ENCODE assay signal across 13 mouse cellular contexts in the genomic region with DNA sequence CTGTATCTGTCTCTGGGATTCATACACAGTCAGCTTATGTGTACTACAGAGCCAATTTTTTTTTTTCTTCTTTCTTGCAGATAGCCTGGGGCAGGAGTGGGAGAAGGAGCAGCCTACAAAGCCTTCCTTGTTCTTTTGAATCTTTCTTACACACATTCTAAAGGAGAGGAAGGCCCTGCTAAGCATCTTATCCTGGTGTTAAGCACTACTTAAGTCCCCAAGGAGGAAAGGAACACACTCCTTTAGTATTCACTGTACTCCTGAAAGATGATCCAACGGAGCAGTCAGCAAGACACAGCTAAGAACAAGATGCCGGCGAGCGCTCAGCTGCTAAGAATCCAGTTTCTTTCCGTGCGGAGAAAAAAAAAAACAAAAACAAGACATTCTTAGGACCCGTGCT.
DNase-seq lines count a peak whose midpoint lies in the region; ATAC-seq and TF ChIP-seq lines count a peak whose summit lies in the region.
"Had no signal": no experiment of that assay in that cellular context is flagged by ENCODE, and none has a peak within 500 bp of the region (broad histone marks: within the 10 kb centered on the region; RNA-seq: fewer than 3 reads in every experiment).

No protein-coding gene starts in this region.

- 0 out of 2 replicates have a peak overlapping the region, but pooled peaks have one; percentile 17 for H3K4me2 ChIP-seq in heart, postnatal 0 days (ENCODE audit: low read depth, low read length)
- peak overlapping the region; percentile 42 for H3K4me2 ChIP-seq in embryonic facial prominence, embryonic 13.5 days
- peak overlapping the region; percentile 3; the same call in 1 of the 2 replicates for H3K4me2 ChIP-seq in hindbrain, postnatal 0 days (ENCODE audit: low read depth, low read length)

- H3K27ac ChIP-seq in heart, postnatal 0 days (ENCODE audit: low read depth), result no peak overlapping the region
- peak overlapping the region; percentile 30 for H3K27ac ChIP-seq in embryonic facial prominence, embryonic 13.5 days
- H3K27ac ChIP-seq in hindbrain, postnatal 0 days, result no peak overlapping the region

- 64% methylated on average over 7 of the region's 7 CpGs for WGBS in heart, postnatal 0 days
- 7% methylated on average over 7 of the region's 7 CpGs for WGBS in embryonic facial prominence, embryonic 13.5 days
- 49% methylated on average over 7 of the region's 7 CpGs for WGBS in hindbrain, postnatal 0 days

- no peak overlapping the region for H3K4me3 ChIP-seq in heart, postnatal 0 days (ENCODE audit: low read depth, low read length)
- H3K4me3 ChIP-seq in embryonic facial prominence, embryonic 13.5 days, result no peak overlapping the region
- H3K4me3 ChIP-seq in hindbrain, postnatal 0 days (ENCODE audit: low read length), result no peak overlapping the region
- H3K4me3 ChIP-seq: myocyte had no signal

- intact Hi-C loops in heart, postnatal 14 days (cut with DNase I), result no loop called here

- H3K4me1 ChIP-seq in heart, postnatal 0 days (ENCODE audit: control insufficient read depth, insufficient read depth), result peaks cover 13% of the 10 kb centered on the region
- peaks cover 71% of the 10 kb centered on the region for H3K4me1 ChIP-seq in embryonic facial prominence, embryonic 13.5 days
- peaks cover 10% of the 10 kb centered on the region; the same call in 1 of the 2 replicates for H3K4me1 ChIP-seq in hindbrain, postnatal 0 days (ENCODE audit: insufficient read depth, low read length)

- ATAC-seq in heart, postnatal 0 days (ENCODE audit: insufficient read depth, low read depth), result no peak
- ATAC-seq in embryonic facial prominence, embryonic 13.5 days (ENCODE audit: insufficient number of reproducible peaks, insufficient read depth, low FRiP score, low TSS enrichment, low read depth), result no peak
- ATAC-seq in hindbrain, postnatal 0 days, result no peak
- no peak for ATAC-seq in megakaryocyte, adult 5-6 weeks (ENCODE audit: poor library complexity, severe bottlenecking)
- ATAC-seq: liver, postnatal 0 days had no signal

- no peaks in the 10 kb centered on the region for H3K27me3 ChIP-seq in heart, postnatal 0 days (ENCODE audit: control insufficient read depth, insufficient read depth, low read length)
- no peaks in the 10 kb centered on the region for H3K27me3 ChIP-seq in embryonic facial prominence, embryonic 13.5 days
- H3K27me3 ChIP-seq in hindbrain, postnatal 0 days (ENCODE audit: insufficient read depth, low read length), result no peaks in the 10 kb centered on the region
- H3K27me3 ChIP-seq: CH12.LX had no signal

- DNase-seq in heart, postnatal 0 days (ENCODE audit: low spot score), result no peak
- no peak for DNase-seq in heart, postnatal 14 days
- peak; percentile 60 for DNase-seq in embryo, embryonic 10 days (ENCODE audit: low spot score)
- DNase-seq in hindbrain, postnatal 0 days (ENCODE audit: low spot score), result no peak
- no peak for DNase-seq in spleen, postnatal 4 days (ENCODE audit: low spot score in 2 of 2)
- DNase-seq in cerebellum, postnatal 14 days, result no peak
- DNase-seq: liver, postnatal 0 days; right cerebral cortex, postnatal 4 days; thymus, postnatal 14 days had no signal

- no peak for TF ChIP-seq CTCF in heart, postnatal 0 days (IDR thresholded peaks at IDR 0.05; ENCODE audit: low read depth)
- no peak for TF ChIP-seq CTCF in hindbrain, postnatal 0 days (IDR thresholded peaks at IDR 0.05; ENCODE audit: low read depth)

- H3K9me3 ChIP-seq in heart, postnatal 0 days (replicated peaks; ENCODE audit: control insufficient read depth, low read length), result no peaks in the 10 kb centered on the region
- H3K9me3 ChIP-seq in embryonic facial prominence, embryonic 13.5 days, result no peaks in the 10 kb centered on the region
- H3K9me3 ChIP-seq in hindbrain, postnatal 0 days (ENCODE audit: low read length), result no peaks in the 10 kb centered on the region

- H3K36me3 ChIP-seq in heart, postnatal 0 days (replicated peaks; ENCODE audit: control insufficient read depth, insufficient read depth, low read length), result no peaks in the 10 kb centered on the region
- H3K36me3 ChIP-seq in embryonic facial prominence, embryonic 13.5 days, result no peaks in the 10 kb centered on the region
- no peaks in the 10 kb centered on the region for H3K36me3 ChIP-seq in hindbrain, postnatal 0 days (ENCODE audit: insufficient read depth, low read length)

- TF ChIP-seq EP300 in heart, postnatal 0 days (IDR thresholded peaks at IDR 0.05; ENCODE audit: low read depth), result no peak

- H3K9ac ChIP-seq in heart, postnatal 0 days (replicated peaks; ENCODE audit: low read depth, low read length), result no peak overlapping the region
- H3K9ac ChIP-seq in embryonic facial prominence, embryonic 13.5 days, result no peak overlapping the region
- H3K9ac ChIP-seq in hindbrain, postnatal 0 days (replicated peaks; ENCODE audit: low read length), result no peak overlapping the region
- H3K9ac ChIP-seq: liver, postnatal 0 days had no signal
